Mouse (Mus musculus) stomach, postnatal 0 days (tissue): ENCODE measurements around the gene Mrgpra2a.
"Not testable (repeated sequence)": the region's sequence is repeated elsewhere in the genome, so short reads cannot be mapped to it uniquely, and the experiment has no call there.

Experiments used
- CTCF ChIP-seq: IDR thresholded peaks from 2 replicates; pipeline ENCODE4 v1.5.1; 2016; ENCODE audit warnings: antibody characterized with exemption, low read depth, mild to moderate bottlenecking, moderate library complexity
- EP300 ChIP-seq: optimal IDR thresholded peaks from 2 replicates; pipeline ENCODE3; 2016; ENCODE audit warnings: antibody characterized with exemption

- not testable (repeated sequence) for TF ChIP-seq CTCF, EP300
Measured at GRCm38 (mm10) chr7:47465278-47465981, 13.5 kb upstream of the Mrgpra2a start.
